Mouse (Mus musculus): ENCODE measurements at regions not wholly inside any gene's neighbourhood (a gene's known extent, or its start where the extent isn't known, plus 50 kb on each side); places are given as distances from the start of the nearest gene placed in this dataset.

DNA sequence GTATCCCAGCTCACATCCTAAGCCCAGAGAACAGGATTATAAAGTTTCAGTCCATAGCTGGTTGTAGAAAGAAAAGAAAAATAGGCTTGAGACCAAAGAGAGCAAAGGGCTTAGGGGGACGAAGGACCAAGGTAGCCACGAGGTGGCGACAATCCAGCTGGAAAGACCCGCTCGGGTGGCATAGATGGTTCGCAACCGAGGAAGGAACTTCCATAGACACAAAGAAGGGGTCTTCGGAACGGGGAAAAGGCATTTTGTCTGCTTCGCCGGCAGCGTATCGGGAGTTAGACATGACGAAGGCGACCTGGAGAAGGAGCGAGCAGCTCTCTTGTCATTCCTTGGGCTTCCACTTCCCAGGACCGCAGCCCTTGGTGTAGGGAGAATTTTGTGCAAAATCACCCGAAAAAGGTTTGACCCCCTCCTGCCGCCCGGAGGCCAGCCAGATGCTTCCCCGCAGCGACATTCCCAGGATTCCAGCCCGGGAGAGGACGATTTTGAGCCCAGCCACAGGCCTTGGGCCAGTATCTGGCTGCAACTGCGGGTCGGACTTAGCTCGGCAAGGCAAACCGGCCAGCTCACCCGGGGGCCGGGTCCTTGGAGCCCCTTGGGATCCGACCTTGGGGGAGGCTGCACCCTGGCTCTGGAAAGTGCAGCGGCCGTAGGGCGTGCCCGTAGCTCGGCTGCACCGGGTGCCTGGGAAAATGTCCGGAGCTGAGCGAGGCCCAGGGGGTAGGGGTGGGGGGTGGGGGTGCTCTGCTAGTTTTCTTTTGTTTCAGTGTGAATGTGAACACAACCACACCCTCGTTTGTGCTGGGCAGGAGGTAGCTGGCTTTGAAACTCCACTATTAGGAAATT, 184.5 kb upstream of the Foxn2 start:
- peak; percentile 63 to 81 for DNase-seq (ENCODE audit: low spot score in 2 of 2)

DNA sequence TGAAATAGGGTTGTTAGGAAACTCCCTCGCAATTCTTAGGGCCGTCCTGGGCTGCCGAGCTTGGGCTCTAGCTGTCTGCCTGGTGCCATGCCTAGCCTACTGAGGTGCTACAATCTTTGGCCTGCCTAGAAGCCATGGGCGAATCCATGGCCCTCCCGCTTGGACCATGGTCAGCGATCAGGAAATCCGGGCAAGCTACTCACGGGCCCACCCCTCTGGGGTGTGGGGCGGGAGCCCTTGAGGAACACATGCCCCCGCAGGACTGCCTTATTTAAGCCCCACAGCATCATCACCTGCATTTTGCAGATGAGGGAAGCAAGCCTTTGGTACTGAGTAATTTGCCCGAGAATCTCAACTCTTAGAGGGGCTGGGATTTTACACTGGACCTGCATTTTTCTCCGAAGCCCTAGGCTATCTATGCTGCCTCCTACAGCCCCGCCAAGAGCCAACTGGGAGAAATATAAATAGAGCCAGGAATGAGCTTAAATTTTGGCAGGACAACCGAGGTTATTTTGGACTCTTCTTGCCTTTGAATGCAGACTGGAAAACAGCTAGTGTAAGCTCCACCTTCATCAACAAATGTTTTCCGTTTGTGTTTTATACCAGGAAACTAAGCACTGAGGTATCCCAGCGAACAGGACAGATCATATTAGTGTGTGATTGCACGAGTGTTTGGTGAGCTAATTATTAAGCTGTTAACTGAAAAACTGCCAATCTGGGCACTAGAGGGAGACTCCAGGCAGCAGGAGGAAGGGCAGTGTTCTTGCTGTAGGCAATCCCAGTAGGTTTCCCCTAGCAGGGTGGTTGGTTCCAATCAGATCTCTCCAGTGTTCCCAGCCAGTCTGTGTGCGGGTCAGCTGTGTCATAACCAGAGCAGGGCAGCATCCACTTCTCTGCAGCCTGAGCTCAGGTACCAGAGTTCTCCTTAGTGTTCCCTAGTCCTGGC, 183.6 kb upstream of the Foxn2 start:
- DNase-seq (ENCODE audit: low spot score in 2 of 2) = peak; percentile 37 to 78

DNA sequence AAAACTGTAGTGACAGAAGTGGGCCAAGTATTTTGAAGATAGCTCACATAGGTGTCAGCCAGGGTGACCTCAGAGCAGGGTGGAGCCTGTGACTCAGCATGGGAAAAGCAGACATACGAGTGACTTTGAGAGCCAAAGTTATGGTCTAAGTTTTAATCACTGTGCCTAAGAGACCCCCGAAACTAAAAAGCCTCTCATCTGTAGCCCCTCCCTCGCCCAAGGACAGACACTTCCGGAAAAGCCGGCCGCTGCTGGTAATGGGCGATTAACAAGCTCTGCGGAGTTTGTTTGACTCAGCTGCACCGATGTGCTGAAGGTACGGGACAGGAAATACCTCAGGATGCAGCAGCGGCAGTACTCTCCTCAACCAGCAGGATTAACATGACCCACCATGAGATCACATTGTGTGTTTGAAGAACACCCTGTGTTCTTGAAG, 182.1 kb upstream of the Foxn2 start:
- no peak for DNase-seq (ENCODE audit: low spot score in 2 of 2)

DNA sequence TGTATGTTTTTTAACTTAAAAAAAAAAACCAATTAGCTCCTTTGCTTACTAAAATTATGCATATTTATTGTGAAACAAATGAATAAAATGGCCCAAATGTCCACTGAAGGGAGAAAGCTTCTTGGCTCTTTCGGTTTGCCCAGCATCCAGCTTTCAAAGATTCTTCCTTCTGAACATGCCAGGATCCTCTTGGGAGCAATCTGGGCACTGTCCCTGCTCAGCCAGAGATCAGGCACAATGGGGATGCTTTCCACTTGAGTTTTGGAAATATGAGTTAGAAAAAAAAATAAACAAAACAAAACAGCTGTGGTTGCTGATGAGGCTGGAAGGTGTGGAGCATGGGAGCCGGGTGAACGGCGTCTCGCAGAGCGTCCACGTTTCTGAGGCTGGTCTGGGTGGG, 180.3 kb upstream of the Foxn2 start:
- no peak for DNase-seq (ENCODE audit: low spot score in 2 of 2)

DNA sequence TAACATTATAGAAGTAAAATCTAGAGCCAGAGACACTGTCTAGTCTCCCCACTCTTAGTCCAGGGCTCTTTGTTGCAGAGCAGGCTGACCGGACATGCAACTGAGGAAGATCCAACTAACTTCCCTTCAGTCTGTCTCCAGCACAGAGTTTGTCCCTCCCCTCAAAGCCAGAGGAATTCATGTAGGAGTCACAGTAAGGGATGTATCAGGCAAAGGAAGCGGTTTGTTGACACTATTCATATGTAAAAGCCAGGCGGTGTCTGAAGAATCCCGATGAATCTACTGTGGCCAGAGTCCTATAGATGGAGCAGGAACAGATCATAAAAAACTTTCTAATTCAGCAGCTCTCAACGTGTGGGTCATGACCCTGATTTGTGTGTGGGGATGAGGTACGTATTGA, 179.7 kb upstream of the Foxn2 start:
- DNase-seq (ENCODE audit: low spot score in 2 of 2) = no peak

DNA sequence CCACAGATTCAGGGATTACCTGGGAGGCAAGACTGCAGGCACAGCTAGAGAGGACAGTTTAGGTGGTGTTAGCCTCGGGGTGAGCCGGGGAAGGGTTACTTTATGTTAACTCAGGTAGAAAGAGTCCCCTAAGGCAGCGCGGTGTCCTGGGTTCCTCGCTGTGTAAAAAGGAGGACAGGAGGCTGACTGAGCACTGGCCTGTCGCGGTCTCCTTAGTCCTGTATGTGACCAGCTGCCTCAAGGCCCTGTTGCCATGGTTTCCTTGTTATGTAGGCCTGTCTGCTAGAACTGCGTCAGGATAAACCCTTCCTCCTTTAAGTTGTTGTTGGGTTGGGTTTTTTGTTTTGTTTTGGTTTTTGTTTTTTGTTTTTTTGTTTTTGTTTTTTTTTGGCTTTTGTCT, 179.0 kb upstream of the Foxn2 start:
- DNase-seq (ENCODE audit: low spot score in 2 of 2) = no peak

DNA sequence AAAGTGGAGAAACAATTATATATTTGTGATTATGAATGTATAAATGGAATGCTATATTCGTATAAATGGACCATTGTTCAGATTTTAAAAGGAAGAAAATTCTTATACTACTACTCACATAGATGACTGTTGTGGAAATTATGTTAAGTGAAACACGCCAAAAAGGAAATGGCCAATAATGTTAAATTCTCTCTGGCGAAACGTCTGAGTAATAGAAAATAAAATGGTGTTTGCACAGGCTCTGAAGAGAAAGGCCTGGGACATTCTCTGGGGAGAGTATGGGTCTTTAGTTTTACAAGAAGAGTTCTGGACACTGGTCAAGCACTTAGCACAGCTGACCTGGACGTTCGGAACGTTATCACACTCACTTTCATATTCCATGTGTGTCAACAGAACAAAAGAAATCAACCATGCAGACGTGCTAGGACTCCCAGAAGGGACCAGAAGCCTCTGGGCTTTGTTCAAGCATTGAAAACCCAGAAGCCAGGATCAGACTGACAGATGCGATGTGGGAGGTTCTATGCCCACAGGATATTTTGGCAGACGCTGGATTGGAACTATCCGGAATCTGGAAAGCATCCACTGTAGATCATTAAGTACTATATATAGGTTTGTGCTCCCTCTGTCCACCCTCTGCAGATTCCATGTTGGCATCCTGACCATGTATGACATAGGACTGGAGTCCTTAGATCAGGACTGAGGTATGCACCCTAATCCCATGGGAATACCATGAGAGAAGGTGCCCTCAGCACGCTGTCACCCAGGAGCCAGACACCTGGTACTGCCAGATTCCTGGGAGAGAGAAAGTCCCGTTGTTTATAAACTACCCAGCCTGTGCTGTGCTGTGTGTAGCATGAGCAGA, 178.0 kb upstream of the Foxn2 start:
- no peak for DNase-seq (ENCODE audit: low spot score in 2 of 2)

DNA sequence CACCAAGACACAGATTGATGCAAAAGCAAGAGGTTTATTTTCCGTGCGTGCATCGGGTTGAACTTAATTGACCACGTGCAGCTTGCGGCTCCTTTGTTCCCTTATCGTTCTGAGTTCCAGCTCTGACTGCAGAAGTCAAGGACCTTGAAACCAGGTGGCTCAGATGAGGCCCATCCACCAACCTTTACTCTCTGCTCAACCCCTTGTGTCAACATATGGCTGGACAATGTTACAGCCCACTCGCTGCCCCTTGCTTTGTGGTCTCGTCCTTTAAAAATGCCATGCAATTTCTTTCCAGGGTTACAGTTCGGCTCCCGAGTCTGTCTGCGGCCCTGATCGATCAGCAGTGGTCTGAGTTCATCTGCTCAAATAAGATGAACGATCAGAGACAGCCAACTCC, 175.2 kb upstream of the Foxn2 start:
- no peak for DNase-seq (ENCODE audit: low spot score in 2 of 2)

DNA sequence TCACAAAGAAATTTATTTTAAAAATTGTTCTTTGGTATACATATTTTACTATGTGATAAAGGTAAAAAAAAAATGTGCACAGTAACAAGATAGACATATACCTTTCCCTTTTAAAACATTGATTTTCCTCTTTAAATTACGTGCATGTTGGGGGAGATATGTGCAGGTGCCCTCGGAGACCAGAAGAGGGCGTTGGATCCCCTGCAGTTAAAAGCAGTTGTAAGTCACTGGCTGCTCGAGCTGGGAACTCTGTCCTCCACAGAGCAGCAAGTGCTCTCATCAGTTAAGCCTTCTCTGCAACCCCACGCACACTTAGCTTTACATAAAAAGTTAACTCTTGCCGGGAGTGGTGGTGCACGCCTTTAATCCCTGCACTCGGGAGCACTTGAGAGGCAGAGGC, 172.3 kb upstream of the Foxn2 start:
- DNase-seq (ENCODE audit: low spot score in 2 of 2) = no peak

DNA sequence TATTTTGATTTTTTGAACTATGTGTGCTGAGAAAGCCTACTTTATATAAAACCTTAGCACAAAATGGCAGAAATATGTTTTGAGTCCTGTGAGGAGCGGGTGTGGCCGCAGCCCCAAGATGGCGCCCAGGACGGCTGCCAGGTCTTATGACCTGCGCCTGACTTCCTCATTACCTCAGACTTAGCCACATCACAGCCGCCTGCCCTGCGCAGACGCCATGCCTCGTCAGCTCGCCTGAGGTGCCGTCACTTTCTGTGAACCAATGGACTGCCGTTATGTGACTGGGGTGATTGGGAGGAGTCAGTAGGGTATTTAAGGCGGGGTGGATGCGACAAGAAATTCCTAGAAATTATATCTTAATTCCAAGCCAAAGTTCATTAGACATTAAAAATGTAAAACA, 171.7 kb upstream of the Foxn2 start:
- no peak for DNase-seq (ENCODE audit: low spot score in 2 of 2)

DNA sequence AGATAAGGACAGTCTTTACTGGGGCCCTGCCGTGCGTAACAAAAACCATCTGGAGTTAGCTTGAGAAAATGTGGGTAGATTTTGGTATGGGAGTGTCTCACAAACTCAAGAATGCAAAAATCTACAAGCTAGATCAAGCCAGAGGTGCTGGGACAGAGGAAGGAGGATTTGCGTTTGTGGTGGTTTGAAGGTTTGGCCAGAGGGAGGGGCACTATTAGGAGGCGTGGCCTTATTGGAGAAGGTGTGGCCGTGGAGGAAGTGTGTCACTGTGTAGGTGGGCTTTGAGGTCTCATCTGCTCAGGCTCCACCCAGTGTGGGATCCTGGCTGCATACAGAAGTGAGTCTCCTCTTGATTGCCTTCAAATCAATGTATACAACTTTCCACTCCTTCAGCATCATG, 169.6 kb upstream of the Foxn2 start:
- no peak for DNase-seq (ENCODE audit: low spot score in 2 of 2)

DNA sequence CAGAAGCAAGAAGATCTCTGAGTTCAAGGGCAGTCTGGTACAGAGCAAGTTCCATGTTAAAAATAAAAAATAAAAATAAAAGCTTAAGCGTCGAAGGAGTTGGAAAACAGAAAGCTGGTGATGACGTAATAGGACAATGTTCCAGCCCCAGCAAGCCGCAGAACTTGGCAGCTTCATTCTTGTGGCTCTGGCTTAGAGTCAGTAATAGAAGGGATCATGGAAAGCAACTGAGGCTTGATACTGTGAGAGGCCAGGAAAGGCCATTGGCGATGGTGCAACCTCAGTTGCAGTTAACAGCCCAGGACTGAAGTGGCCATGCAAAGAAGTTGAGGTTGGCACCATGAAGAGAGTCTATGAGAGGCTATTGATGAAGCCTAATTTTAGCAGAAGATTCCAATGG, 168.3 kb upstream of the Foxn2 start:
- no peak for DNase-seq (ENCODE audit: low spot score in 2 of 2)

DNA sequence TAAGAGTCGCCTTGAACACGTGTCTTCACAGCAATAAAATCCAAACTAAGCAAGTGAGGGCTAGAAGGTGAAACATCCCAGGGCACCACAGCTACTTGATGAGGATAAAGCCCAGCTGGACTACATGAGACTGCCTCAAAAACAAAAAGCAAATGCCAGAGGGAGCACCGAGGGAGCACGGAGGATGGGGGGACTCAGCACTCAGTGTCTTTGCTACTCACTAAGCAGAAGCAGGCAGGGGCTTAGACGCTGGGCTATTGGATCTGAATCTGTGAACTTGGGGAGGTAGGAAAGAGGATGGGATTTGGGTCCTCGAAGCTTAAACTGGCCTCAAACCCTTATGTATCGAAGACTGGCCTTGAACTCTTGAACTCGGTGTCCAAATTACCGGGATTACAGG, 167.0 kb upstream of the Foxn2 start:
- no peak for DNase-seq (ENCODE audit: low spot score in 2 of 2)

DNA sequence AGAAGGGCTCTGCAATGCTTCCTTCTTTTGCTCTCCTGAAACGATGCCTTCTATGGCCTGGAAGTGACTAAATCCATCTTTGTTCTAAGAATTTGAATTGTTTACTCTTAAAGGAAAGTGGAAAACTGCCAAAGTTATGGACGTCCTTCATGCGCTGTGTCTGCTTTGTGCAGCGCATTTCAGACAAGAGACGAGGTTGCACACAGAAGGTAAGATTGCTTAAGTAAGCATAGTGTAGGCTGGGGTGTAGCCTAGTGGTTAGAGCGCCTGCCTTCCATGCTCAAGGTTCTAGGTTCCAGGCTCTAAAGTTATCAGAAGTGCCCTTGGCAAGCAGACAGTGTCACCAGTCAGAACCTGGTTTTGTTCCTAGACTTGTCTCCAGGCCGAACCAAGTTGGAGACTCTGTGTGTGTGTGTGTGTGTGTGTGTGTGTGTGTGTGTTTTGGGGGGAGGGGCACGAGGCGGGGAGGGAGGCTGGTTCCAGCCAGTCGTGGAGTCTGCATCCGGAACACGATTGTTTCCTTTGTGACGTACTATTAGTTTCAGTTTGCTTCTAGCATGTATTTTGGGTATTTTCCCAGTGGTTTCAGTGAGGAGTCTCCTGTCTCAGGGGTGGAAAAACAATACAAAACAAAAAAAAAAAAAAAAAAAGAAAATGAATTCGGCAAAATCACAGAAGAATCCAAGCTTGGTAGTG, 166.4 kb upstream of the Foxn2 start:
- DNase-seq (ENCODE audit: low spot score in 2 of 2) = peak in 1 of 2 experiments; percentile 35

DNA sequence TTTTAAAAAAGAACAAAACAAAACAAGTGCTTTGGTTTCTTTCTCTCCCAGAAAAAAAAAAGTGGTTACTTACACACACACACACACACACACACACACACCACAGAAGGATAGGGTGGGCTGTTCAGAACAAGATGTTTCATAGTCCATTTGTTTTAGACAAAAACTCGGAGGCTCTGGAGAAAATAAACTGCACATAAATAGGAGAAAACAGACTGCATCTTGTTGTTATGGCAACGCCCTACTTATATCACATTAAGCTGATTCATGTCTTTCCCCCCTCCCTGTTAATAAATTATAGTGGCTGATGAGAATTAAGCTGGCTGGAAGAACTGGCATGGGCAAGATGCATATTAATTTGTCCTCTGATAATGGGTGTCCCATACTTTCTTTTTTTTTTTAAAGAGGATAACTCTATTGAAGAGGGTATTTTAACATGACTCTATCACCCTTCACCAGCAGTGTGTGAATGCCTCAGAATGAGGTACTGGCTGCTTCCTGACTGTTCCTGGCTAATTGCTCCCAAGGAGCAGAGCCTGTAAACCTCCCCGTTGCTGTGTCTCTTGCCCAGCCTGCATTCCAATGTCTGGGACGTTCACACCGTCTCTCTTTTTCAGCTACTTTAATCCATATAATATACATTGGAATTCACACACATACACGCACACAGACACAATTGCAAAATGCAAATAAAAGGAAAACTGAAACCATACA, 165.6 kb upstream of the Foxn2 start:
- DNase-seq (ENCODE audit: low spot score in 2 of 2) = no peak

DNA sequence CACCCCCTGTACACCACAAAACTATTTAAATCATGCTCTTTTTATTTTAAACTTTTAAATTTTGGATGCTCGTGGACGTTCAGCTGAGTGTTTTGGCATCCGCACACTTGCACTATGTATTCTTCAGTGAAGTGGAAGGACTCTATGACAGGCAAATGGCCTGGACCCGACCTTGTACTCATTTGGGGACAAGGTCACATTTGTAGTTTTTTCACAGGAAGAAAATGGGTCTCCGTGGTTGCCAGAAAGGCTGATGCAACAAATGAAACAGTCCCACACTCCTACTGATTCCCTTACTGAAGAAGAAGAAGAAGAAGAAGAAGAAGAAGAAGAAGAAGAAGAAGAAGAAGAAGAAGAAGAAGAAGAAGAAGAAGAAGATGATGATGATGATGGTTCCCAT, 160.9 kb upstream of the Foxn2 start:
- DNase-seq (ENCODE audit: low spot score in 2 of 2) = no peak

DNA sequence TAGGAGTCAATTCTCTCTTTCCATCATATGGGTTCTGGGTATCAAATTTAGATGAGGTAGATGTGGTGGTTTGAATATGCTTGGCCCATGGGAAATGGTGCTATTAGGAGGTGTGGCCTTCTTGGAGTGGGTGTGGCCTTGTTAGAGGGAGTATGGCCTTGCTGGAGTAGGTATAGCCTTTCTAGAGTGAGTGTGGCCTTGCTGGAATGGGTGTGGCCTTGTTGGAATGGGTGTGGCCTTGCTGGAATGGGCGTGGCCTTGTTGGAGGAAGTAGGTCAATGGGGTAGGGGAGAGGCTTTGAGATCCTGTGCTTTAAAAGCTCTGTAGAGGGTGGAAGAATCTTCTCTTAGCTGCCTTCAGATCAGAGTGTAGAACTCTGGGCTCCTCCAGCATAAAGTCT, 157.8 kb upstream of the Foxn2 start:
- DNase-seq (ENCODE audit: low spot score in 2 of 2) = no peak

DNA sequence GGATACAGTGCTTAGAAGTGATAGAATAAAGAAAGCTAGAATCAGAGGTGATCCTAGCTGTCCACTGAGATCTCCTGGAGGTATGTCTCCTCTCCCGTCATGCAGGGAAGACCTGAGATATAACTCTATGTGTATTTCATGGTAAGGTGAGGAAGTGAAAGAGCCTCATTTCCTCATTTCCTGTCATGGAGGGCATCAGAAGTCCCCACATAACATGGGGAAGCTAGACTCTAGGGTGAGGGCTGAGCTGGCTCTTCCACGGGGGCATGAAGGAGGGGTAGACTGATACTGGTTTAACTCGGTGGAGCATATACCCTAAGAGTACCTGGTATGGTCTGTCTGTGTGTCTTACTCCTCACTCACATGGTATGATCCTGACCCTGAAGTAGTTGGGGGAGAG, 156.0 kb upstream of the Foxn2 start:
- no peak for DNase-seq (ENCODE audit: low spot score in 2 of 2)

DNA sequence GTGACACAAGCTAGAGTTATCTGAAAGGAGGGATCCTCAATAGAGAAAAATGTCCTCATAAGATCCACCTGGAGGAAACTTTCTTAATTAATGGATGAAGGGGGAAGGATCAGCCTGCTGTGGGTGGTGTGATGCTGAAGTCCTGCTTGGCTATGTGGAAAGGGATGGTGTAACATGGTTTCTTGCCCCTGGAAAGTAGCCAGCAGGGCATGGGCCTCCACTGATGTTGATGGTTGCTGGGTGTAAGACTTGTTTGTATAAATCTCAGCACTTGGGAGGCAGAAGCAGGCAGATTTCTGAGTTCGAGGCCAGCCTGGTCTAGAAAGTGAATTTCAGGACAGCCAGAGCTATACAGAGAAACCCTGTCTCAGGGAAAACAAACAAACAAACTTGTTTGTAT, 152.7 kb upstream of the Foxn2 start:
- DNase-seq (ENCODE audit: low spot score in 2 of 2) = no peak

DNA sequence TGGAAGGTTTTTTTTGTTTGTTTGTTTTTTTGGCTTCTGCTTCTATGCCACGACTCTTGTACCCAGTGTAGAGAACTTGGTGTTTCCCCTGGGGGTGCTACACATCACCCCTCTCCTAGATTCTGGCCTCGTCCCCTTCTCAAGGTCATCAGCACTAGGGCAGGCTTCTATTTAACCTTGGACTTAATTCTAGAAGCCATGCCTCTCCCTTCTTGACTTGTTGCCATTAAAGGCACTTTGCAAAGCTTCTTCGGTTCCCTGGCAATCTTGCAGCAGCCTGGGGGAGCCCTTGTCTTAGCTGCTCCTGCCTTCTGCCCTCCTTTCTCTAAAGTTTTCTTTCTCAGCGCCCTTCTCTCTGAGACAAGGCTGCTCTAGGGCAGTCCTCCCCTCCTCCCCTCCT, 143.0 kb upstream of the Foxn2 start:
- no peak for DNase-seq (ENCODE audit: low spot score in 2 of 2)

Data from gastrocnemius, postnatal 4 days (tissue).